Mouse (Mus musculus) limb, embryonic 12.5 days (tissue): ENCODE data around the gene Cuedc2. TPM values are rescaled to one million over a fixed set of nuclear protein-coding genes. Genes with fewer than 3 reads are reported as not detected.

Source experiments
- ATAC-seq: fragments of 200-750 bp; cut with Nextera tagmentation; 2 replicates; pipeline ENCODE4 v1.8.0; 2017; ENCODE audit warnings: low read depth, moderate TSS enrichment; ENCODE audit not compliant: insufficient number of reproducible peaks, insufficient read depth, low FRiP score, low TSS enrichment
- H3K27ac ChIP-seq: fragments of 300-500 bp; sonication (generic); 2 replicates; pipeline ENCODE4 v1.5.1; 2016; ENCODE audit warnings: mild to moderate bottlenecking, moderate library complexity
- H3K27me3 ChIP-seq: fragments of 300-500 bp; sonication (generic); 2 replicates; pipeline ENCODE4 v1.6.1; 2016; ENCODE audit warnings: mild to moderate bottlenecking, moderate library complexity
- H3K36me3 ChIP-seq: fragments of 300-500 bp; sonication (generic); 2 replicates; pipeline ENCODE4 v1.6.1; 2016; ENCODE audit warnings: mild to moderate bottlenecking, moderate library complexity
- H3K4me1 ChIP-seq: fragments of 300-500 bp; sonication (generic); replicated peaks from 2 replicates; pipeline ENCODE4 v1.6.1; 2016
- H3K4me2 ChIP-seq: fragments of 300-500 bp; sonication (generic); 2 replicates; pipeline ENCODE4 v1.6.1; 2016; ENCODE audit warnings: mild to moderate bottlenecking, moderate library complexity
- H3K4me3 ChIP-seq: fragments of 300-500 bp; sonication (generic); replicated peaks from 2 replicates; pipeline ENCODE4 v1.5.1; 2016; ENCODE audit warnings: mild to moderate bottlenecking
- H3K9ac ChIP-seq: fragments of 300-500 bp; sonication (generic); replicated peaks from 2 replicates; pipeline ENCODE4 v1.6.1; 2016; ENCODE audit warnings: mild to moderate bottlenecking, moderate library complexity
- H3K9me3 ChIP-seq: fragments of 300-500 bp; sonication (generic); 2 replicates; pipeline ENCODE4 v1.6.1; 2016; ENCODE audit warnings: mild to moderate bottlenecking, moderate library complexity
- WGBS: fragments of 180-500 bp; shearing (Covaris S2); methylation state at CpG from one replicate; pipeline ENCODE4 v1.1.7; 2016; 5-methylcytosine and 5-hydroxymethylcytosine counted together
- polyA plus RNA-seq: library from polyadenylated mRNA; unstranded; fragments of >200 nt; fragmentation: Nextera tagmentation; extraction: Ambion mirVana; gene quantifications from 2 replicates; pipeline ENCODE4 v1.2.1, GENCODE M21; 2016

Cuedc2 gene
- polyA plus RNA-seq, 1 experiment from 2014 or later = 176 TPM

GRCm38 (mm10) chr19:46327531-46328064 is 10.9 kb downstream of the Cuedc2 start:
- Histone ChIP-seq H3K36me3 (peaks cover 23% of the 10 kb centered on the region), H3K27me3 (peaks cover 60% of the 10 kb centered on the region), H3K4me1 (peaks cover 31% of the 10 kb centered on the region), H3K27ac (no peak overlapping the region), H3K9me3 (no peaks in the 10 kb centered on the region), H3K9ac (no peak overlapping the region), H3K4me2 (peak overlapping the region; percentile 99), H3K4me3 (peak overlapping the region; percentile 69)
- ATAC-seq = no peak
- WGBS = 35% methylated on average over 14 of the region's 14 CpGs

- peak within 1 kb of the TSS; percentile 73 for H3K9ac ChIP-seq
- H3K27me3 ChIP-seq = peaks cover 68% of the 10 kb centered on the region
- H3K9me3 ChIP-seq = no peaks in the 10 kb centered on the region
- peak within 1 kb of the TSS; percentile 84; the same call in 1 of the 2 replicates for H3K27ac ChIP-seq
- H3K4me3 ChIP-seq = peak within 1 kb of the TSS; percentile 69
- H3K4me1 ChIP-seq = peaks cover 33% of the 10 kb centered on the region
- ATAC-seq = no peak
- peaks cover 15% of the 10 kb centered on the region for H3K36me3 ChIP-seq
- under 1% methylated on average over 35 of the region's 35 CpGs for WGBS
- H3K4me2 ChIP-seq = peak within 1 kb of the TSS; percentile 99
Observed at GRCm38 (mm10) chr19:46326756-46327305, 11.7 kb downstream of the Cuedc2 start, which contains the start of gene Psd. Psd (minus strand) TSS chr19:46327156.

DNA sequence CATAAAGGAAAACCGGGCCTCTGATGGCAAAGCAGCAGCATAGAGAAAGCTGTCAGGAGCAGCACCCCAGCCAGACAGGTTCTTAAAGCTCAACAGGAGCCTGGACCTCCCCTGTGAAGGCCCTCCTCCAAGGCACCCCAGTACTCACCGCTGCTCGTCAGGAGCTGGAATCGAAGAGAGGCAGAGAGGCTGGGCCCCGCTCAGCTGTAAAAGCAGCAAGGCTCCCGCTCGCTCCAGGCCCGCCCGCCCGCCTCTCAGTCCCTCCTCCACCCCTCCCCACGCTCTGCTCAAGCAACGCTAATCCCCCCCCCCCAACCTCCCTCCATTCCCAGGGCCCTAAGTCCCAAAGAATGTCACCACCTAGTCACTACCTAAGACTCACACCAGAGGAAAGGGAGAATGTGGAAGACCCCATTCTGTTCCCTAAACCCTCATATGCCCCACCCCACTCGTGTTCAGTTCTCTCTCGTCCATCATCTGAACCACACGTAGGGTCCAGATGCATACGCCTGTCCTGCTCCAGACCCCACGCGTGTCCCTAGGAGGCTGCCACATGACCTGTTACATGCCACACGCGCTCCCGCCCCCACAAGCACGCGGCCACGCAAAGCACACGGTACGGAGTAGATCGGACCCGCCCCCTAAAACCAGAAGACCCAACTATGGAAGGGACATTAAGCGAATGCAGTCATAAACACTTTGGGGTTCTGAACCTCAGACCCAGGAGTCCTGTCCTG is 12.3 kb downstream of the Cuedc2 start:
- no peak for ATAC-seq
- H3K4me2 ChIP-seq = peak overlapping the region; percentile 99
- H3K9me3 ChIP-seq = no peaks in the 10 kb centered on the region
- 4% methylated on average over 28 of the region's 29 CpGs for WGBS
- peaks cover 9% of the 10 kb centered on the region for H3K36me3 ChIP-seq
- H3K27ac ChIP-seq = no peak overlapping the region
- H3K4me1 ChIP-seq = peaks cover 39% of the 10 kb centered on the region
- no peak overlapping the region for H3K9ac ChIP-seq
- H3K27me3 ChIP-seq = peaks cover 74% of the 10 kb centered on the region
- peak overlapping the region; percentile 19; the same call in 1 of the 2 replicates for H3K4me3 ChIP-seq

GRCm38 (mm10) chr19:46324918-46325317 is 13.6 kb downstream of the Cuedc2 start:
- Histone ChIP-seq H3K27me3 (peaks cover 87% of the 10 kb centered on the region), H3K27ac (no peak overlapping the region), H3K9ac (no peak overlapping the region), H3K36me3 (no peaks in the 10 kb centered on the region), H3K4me1 (peaks cover 36% of the 10 kb centered on the region), H3K9me3 (no peaks in the 10 kb centered on the region), H3K4me3 (no peak overlapping the region), H3K4me2 (no peak overlapping the region)
- no peak for ATAC-seq
- 67% methylated on average over 5 of the region's 5 CpGs for WGBS

DNA sequence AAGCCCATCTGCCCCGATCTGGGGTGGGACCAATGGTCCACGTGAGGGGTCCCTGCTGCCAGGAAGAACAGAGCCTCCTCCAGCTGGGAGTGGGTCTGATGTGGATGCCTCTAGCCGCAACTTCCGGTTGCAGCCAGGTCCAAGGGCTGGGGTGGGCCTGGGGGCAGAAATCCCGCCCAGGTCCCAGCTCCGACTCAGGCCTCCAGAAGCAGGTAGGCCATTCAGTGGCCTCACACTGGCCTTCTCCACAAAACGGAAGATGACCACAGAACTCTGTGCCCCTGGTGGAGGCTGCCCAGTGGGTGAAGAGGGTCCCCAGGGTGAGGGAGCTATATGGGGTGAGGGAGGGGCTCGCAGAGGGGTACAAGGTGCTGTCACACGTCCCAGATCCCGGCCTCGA is 14.1 kb downstream of the Cuedc2 start:
- H3K4me2 ChIP-seq = no peak overlapping the region
- no peak overlapping the region for H3K27ac ChIP-seq
- no peak overlapping the region for H3K4me3 ChIP-seq
- peaks cover 91% of the 10 kb centered on the region for H3K27me3 ChIP-seq
- no peak overlapping the region for H3K9ac ChIP-seq
- ATAC-seq = no peak
- peaks cover 30% of the 10 kb centered on the region for H3K4me1 ChIP-seq
- WGBS = 65% methylated on average over 11 of the region's 11 CpGs
- H3K9me3 ChIP-seq = no peaks in the 10 kb centered on the region
- no peaks in the 10 kb centered on the region for H3K36me3 ChIP-seq

DNA sequence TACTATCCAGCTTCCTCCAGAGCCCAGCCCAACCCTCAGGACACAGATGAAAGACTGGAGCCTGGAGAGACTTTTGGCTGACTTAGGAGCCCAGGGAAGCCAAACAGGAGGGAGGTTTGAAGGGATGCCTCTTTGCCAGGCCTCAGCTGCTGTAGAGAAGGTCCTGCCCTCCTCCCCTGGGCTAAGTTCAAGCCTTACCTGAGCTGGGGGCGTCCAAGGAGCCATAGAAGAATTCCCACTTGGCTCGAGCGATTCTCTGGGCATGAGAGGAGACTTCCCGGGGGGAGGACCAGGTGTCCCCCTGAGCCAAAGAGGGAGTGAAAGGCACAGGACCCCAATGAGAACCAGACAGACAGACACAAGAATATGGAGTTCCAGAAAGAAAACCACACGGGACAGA is 14.8 kb downstream of the Cuedc2 start:
- 69% methylated on average over 5 of the region's 5 CpGs for WGBS
- H3K27me3 ChIP-seq = peaks cover 92% of the 10 kb centered on the region
- no peak overlapping the region for H3K27ac ChIP-seq
- no peaks in the 10 kb centered on the region for H3K36me3 ChIP-seq
- H3K9me3 ChIP-seq = no peaks in the 10 kb centered on the region
- peaks cover 30% of the 10 kb centered on the region for H3K4me1 ChIP-seq
- H3K4me3 ChIP-seq = no peak overlapping the region
- no peak for ATAC-seq
- H3K4me2 ChIP-seq = no peak overlapping the region
- H3K9ac ChIP-seq = no peak overlapping the region

DNA sequence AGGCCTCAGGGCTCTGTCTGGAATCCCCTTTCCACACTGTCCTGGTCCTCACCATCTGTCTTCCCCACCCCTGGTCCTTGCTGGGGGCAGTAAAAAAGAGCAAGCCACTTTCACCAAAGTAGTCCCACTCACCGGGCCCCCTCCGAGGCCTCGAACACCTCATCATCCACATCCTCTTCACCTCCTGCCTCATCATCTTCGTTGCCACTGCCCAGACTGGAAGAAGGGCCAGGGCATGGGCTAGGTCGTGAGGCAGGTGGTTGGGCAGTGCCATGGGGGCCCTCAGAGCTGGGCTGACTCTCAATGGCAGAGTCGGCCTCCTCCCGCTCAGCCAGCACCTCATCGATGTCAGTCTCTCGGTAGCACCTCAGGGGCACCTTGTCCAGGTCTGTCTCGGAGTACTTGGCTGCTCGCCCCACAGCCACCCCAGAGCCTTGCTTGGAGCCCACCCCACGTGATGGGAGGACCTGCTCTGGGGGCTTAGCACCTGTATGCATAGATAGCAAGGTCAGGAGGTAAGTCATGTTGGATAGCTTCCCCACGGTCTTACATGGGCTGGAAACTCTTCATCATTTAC is 15.4 kb downstream of the Cuedc2 start:
- peaks cover 99% of the 10 kb centered on the region for H3K27me3 ChIP-seq
- no peak overlapping the region for H3K9ac ChIP-seq
- H3K4me1 ChIP-seq = peaks cover 32% of the 10 kb centered on the region
- H3K36me3 ChIP-seq = no peaks in the 10 kb centered on the region
- no peak overlapping the region for H3K4me3 ChIP-seq
- H3K9me3 ChIP-seq = no peaks in the 10 kb centered on the region
- no peak overlapping the region for H3K4me2 ChIP-seq
- no peak overlapping the region for H3K27ac ChIP-seq
- WGBS = 78% methylated on average over 13 of the region's 13 CpGs
- ATAC-seq = no peak

- Histone ChIP-seq H3K27me3 (peaks cover 100% of the 10 kb centered on the region), H3K4me1 (peaks cover 34% of the 10 kb centered on the region), H3K27ac (no peak overlapping the region), H3K9ac (no peak overlapping the region), H3K36me3 (no peaks in the 10 kb centered on the region), H3K4me2 (no peak overlapping the region), H3K4me3 (no peak overlapping the region), H3K9me3 (no peaks in the 10 kb centered on the region)
- WGBS = 57% methylated on average over 11 of the region's 11 CpGs
- ATAC-seq = no peak
Observed at GRCm38 (mm10) chr19:46322144-46322995, 16.1 kb downstream of the Cuedc2 start.

DNA sequence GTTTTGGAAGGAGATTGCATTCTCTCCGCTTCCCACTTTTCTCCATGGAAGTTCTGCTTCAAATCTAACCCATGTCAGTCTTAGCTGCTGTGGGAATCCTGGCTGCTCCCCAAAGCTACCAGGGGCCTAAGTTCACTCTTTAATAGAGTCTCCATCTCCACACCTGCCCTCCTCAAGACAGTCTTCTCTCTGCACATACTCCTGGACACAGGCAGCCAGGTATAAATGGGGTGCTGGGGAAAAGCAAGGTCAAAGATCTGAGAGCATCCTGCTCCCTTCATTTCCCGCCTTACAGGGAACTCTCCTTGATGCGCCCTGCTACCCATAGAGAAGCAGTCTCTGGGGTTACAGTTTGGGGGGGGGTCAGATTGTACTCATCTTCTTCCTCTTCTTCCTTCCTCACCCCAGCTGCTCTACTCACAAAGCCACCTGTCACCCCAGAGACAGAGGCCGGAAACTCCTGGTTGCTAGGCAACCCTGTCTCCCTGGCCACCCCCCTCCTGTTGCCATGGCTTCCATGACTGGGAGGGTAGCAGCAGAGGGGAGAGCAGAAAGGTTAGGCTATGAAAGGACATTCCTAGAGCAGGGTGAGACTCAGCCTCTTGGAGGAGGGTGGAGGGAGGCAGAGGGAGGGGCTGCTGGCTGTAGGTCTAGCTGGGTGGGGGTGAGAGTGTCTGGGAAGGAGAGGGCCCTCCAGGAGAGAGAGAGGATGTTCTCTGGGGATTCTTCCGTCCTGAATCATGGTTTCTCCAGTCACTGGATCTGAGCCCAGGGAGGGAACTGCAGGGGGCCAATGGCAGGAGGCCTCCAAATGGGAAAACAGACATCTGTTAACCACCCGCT is 17.2 kb downstream of the Cuedc2 start:
- Histone ChIP-seq H3K36me3 (no peaks in the 10 kb centered on the region), H3K9ac (peak overlapping the region; percentile 28; the same call in 1 of the 2 replicates), H3K27ac (no peak overlapping the region), H3K4me3 (no peak overlapping the region), H3K27me3 (peaks cover 100% of the 10 kb centered on the region), H3K4me1 (peaks cover 30% of the 10 kb centered on the region), H3K4me2 (no peak overlapping the region), H3K9me3 (no peaks in the 10 kb centered on the region)
- 33% methylated on average over 6 of the region's 6 CpGs for WGBS
- ATAC-seq = no peak

- H3K36me3 ChIP-seq = no peaks in the 10 kb centered on the region
- H3K9me3 ChIP-seq = no peaks in the 10 kb centered on the region
- ATAC-seq = no peak
- H3K27ac ChIP-seq = no peak overlapping the region
- H3K9ac ChIP-seq = no peak overlapping the region
- no peak overlapping the region for H3K4me3 ChIP-seq
- peaks cover 29% of the 10 kb centered on the region for H3K4me1 ChIP-seq
- 78% methylated on average over 8 of the region's 8 CpGs for WGBS
- H3K4me2 ChIP-seq = no peak overlapping the region
- H3K27me3 ChIP-seq = peaks cover 100% of the 10 kb centered on the region
Observed at GRCm38 (mm10) chr19:46320076-46320785, 18.3 kb downstream of the Cuedc2 start.
